Mouse (Mus musculus) hindbrain, embryonic 13.5 days (tissue): Measurements from ENCODE around the gene Dgkg. TPM values are rescaled to one million over a fixed set of nuclear protein-coding genes. Genes with fewer than 3 reads are reported as not detected.

ENCODE experiments used
- ATAC-seq: fragments of 200-750 bp; cut with Nextera tagmentation; 2 replicates; pipeline ENCODE4 v1.8.0; 2017; ENCODE audit warnings: moderate TSS enrichment; ENCODE audit not compliant: low FRiP score
- H3K27ac ChIP-seq: fragments of 300-500 bp; sonication (generic); 2 replicates; pipeline ENCODE4 v1.5.1; 2015; ENCODE audit warnings: inconsistent platforms, mild to moderate bottlenecking, moderate library complexity
- H3K27me3 ChIP-seq: fragments of 300-500 bp; sonication (generic); 2 replicates; pipeline ENCODE4 v1.6.1; 2015; ENCODE audit warnings: mild to moderate bottlenecking, inconsistent platforms
- H3K36me3 ChIP-seq: fragments of 300-500 bp; sonication (generic); 2 replicates; pipeline ENCODE4 v1.6.1; 2015; ENCODE audit warnings: mild to moderate bottlenecking, inconsistent platforms
- H3K4me1 ChIP-seq: fragments of 300-500 bp; sonication (generic); replicated peaks from 2 replicates; pipeline ENCODE4 v1.6.1; 2015; ENCODE audit warnings: inconsistent platforms
- H3K4me2 ChIP-seq: fragments of 300-500 bp; sonication (generic); 2 replicates; pipeline ENCODE4 v1.6.1; 2015; ENCODE audit warnings: inconsistent platforms, mild to moderate bottlenecking, moderate library complexity
- H3K4me3 ChIP-seq: fragments of 300-500 bp; sonication (generic); 2 replicates; pipeline ENCODE4 v1.5.1; 2015; ENCODE audit warnings: mild to moderate bottlenecking, inconsistent platforms
- H3K9ac ChIP-seq: fragments of 300-500 bp; sonication (generic); 2 replicates; pipeline ENCODE4 v1.6.1; 2015; ENCODE audit warnings: mild to moderate bottlenecking, inconsistent platforms
- H3K9me3 ChIP-seq: fragments of 300-500 bp; sonication (generic); 2 replicates; pipeline ENCODE4 v1.6.1; 2016; ENCODE audit warnings: inconsistent platforms
- WGBS: fragments of 180-500 bp; shearing (Covaris S2); methylation state at CpG from one replicate; pipeline ENCODE4 v1.1.7; 2015; 5-methylcytosine and 5-hydroxymethylcytosine counted together
- polyA plus RNA-seq: library from polyadenylated mRNA; unstranded; fragments of >200 nt; fragmentation: Nextera tagmentation; extraction: Ambion mirVana; gene quantifications from 2 replicates; pipeline ENCODE4 v1.2.1, GENCODE M21; 2015

The Dgkg gene
- polyA plus RNA-seq, 1 experiment from 2014 or later: 0.84 TPM

GRCm38 (mm10) chr16:22462220-22462619, 194.8 kb downstream of the Dgkg start:
- Histone ChIP-seq H3K36me3 (no peaks in the 10 kb centered on the region), H3K27ac (no peak overlapping the region), H3K4me1 (no peaks in the 10 kb centered on the region), H3K9ac (no peak overlapping the region), H3K9me3 (no peaks in the 10 kb centered on the region), H3K4me3 (no peak overlapping the region), H3K27me3 (no peaks in the 10 kb centered on the region; the same call in 1 of the 2 replicates), H3K4me2 (no peak overlapping the region)
- no peak for ATAC-seq
- WGBS: 85% methylated on average over 3 of the region's 3 CpGs

DNA sequence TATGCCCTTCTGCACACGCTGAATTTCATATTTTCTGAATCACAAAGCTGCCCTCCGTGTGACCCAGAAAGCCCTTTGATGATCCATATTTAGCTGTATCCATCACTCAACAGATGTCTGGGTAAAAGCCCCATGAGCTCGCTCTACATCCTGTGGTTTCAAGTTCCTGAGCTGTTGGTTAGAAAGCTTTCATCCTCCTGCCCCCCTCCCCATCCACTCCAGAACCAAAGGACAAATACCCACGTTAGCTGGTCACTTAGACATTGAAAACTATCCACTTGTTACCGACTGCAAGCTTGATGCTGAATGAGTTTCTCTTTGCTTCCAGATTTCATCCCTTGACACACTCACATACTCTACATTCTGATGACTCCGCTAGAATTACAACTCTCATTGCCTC, 195.3 kb downstream of the Dgkg start:
- no peaks in the 10 kb centered on the region for H3K36me3 ChIP-seq
- H3K4me3 ChIP-seq: no peak overlapping the region
- H3K9me3 ChIP-seq: no peaks in the 10 kb centered on the region
- H3K27me3 ChIP-seq: no peaks in the 10 kb centered on the region; the same call in 1 of the 2 replicates
- H3K9ac ChIP-seq: no peak overlapping the region
- 75% methylated on average over 6 of the region's 6 CpGs for WGBS
- no peak for ATAC-seq
- no peak overlapping the region for H3K27ac ChIP-seq
- H3K4me1 ChIP-seq: no peaks in the 10 kb centered on the region
- H3K4me2 ChIP-seq: no peak overlapping the region

- Histone ChIP-seq H3K9ac (no peak overlapping the region), H3K4me3 (no peak overlapping the region), H3K36me3 (no peaks in the 10 kb centered on the region), H3K27ac (no peak overlapping the region), H3K4me1 (no peaks in the 10 kb centered on the region), H3K9me3 (no peaks in the 10 kb centered on the region), H3K4me2 (no peak overlapping the region), H3K27me3 (no peaks in the 10 kb centered on the region; the same call in 1 of the 2 replicates)
- WGBS: 73% methylated on average over 1 of the region's 1 CpGs
- no peak for ATAC-seq
Observed at GRCm38 (mm10) chr16:22460960-22461359, 196.1 kb downstream of the Dgkg start.

GRCm38 (mm10) chr16:22452082-22452481, 204.9 kb downstream of the Dgkg start:
- H3K9ac ChIP-seq: no peak overlapping the region
- no peak overlapping the region for H3K27ac ChIP-seq
- ATAC-seq: no peak
- no peaks in the 10 kb centered on the region for H3K36me3 ChIP-seq
- H3K27me3 ChIP-seq: no peaks in the 10 kb centered on the region
- H3K4me2 ChIP-seq: no peak overlapping the region
- no peak overlapping the region for H3K4me3 ChIP-seq
- no peaks in the 10 kb centered on the region for H3K9me3 ChIP-seq
- no peaks in the 10 kb centered on the region for H3K4me1 ChIP-seq
- WGBS: 91% methylated on average over 9 of the region's 9 CpGs

- H3K4me1 ChIP-seq: no peaks in the 10 kb centered on the region
- no peak for ATAC-seq
- no peak overlapping the region for H3K4me3 ChIP-seq
- peaks cover 12% of the 10 kb centered on the region for H3K27me3 ChIP-seq
- WGBS: 78% methylated on average over 6 of the region's 6 CpGs
- no peak overlapping the region for H3K4me2 ChIP-seq
- H3K27ac ChIP-seq: no peak overlapping the region
- no peaks in the 10 kb centered on the region for H3K36me3 ChIP-seq
- no peak overlapping the region for H3K9ac ChIP-seq
- no peaks in the 10 kb centered on the region for H3K9me3 ChIP-seq
Observed at GRCm38 (mm10) chr16:22448093-22448492, 208.9 kb downstream of the Dgkg start.

- H3K9ac ChIP-seq: no peak overlapping the region
- no peak overlapping the region for H3K27ac ChIP-seq
- H3K9me3 ChIP-seq: no peaks in the 10 kb centered on the region
- no peak overlapping the region for H3K4me2 ChIP-seq
- no peak for ATAC-seq
- H3K27me3 ChIP-seq: peaks cover 40% of the 10 kb centered on the region
- H3K4me3 ChIP-seq: no peak overlapping the region
- no peaks in the 10 kb centered on the region for H3K36me3 ChIP-seq
- WGBS: 73% methylated on average over 6 of the region's 6 CpGs
- H3K4me1 ChIP-seq: peaks cover 17% of the 10 kb centered on the region
Observed at GRCm38 (mm10) chr16:22444786-22445185, 212.2 kb downstream of the Dgkg start.

DNA sequence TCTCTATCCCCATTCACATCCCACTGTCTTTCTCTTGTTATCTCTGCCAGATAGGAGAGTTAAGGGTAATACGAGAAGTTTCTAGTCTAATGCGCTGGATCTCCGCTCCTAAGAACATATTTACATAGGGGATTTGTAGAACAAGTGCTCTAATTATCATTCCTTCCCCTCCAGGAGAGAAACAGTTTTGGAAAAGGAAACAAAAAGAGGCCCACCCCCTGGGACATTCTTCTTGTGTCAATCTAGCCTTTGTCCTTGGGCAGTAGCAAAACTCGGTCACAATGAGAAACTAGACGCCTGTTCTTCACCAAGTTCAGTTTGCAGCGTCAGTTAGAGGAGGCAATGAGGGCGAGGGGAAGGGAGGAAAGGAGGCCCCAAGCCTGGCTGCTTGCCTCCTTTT, 214.8 kb downstream of the Dgkg start:
- no peaks in the 10 kb centered on the region for H3K36me3 ChIP-seq
- H3K9me3 ChIP-seq: no peaks in the 10 kb centered on the region
- no peak overlapping the region for H3K27ac ChIP-seq
- 23% methylated on average over 7 of the region's 7 CpGs for WGBS
- H3K9ac ChIP-seq: no peak overlapping the region
- H3K4me2 ChIP-seq: no peak overlapping the region
- H3K4me3 ChIP-seq: no peak overlapping the region
- no peak for ATAC-seq
- peaks cover 31% of the 10 kb centered on the region for H3K4me1 ChIP-seq
- peaks cover 52% of the 10 kb centered on the region for H3K27me3 ChIP-seq

- no peak overlapping the region for H3K27ac ChIP-seq
- no peak overlapping the region for H3K9ac ChIP-seq
- no peak overlapping the region for H3K4me3 ChIP-seq
- H3K4me1 ChIP-seq: peaks cover 31% of the 10 kb centered on the region
- ATAC-seq: no peak
- peaks cover 61% of the 10 kb centered on the region for H3K27me3 ChIP-seq
- no peaks in the 10 kb centered on the region for H3K9me3 ChIP-seq
- 80% methylated on average over 4 of the region's 4 CpGs for WGBS
- H3K36me3 ChIP-seq: no peaks in the 10 kb centered on the region
- H3K4me2 ChIP-seq: no peak overlapping the region
Observed at GRCm38 (mm10) chr16:22441317-22441716, 215.7 kb downstream of the Dgkg start.

GRCm38 (mm10) chr16:22440269-22440668, 216.8 kb downstream of the Dgkg start:
- peak overlapping the region; percentile 49; the same call in 1 of the 2 replicates for H3K27ac ChIP-seq
- H3K27me3 ChIP-seq: peaks cover 71% of the 10 kb centered on the region
- peaks cover 31% of the 10 kb centered on the region for H3K4me1 ChIP-seq
- H3K4me2 ChIP-seq: peak overlapping the region; percentile 100
- ATAC-seq: no peak
- H3K4me3 ChIP-seq: peak overlapping the region; percentile 75
- no peaks in the 10 kb centered on the region for H3K36me3 ChIP-seq
- H3K9me3 ChIP-seq: no peaks in the 10 kb centered on the region
- peak overlapping the region; percentile 51; the same call in 1 of the 2 replicates for H3K9ac ChIP-seq
- whole genome bisulfite sequencing: under 1% methylated on average over 18 of the region's 18 CpGs

DNA sequence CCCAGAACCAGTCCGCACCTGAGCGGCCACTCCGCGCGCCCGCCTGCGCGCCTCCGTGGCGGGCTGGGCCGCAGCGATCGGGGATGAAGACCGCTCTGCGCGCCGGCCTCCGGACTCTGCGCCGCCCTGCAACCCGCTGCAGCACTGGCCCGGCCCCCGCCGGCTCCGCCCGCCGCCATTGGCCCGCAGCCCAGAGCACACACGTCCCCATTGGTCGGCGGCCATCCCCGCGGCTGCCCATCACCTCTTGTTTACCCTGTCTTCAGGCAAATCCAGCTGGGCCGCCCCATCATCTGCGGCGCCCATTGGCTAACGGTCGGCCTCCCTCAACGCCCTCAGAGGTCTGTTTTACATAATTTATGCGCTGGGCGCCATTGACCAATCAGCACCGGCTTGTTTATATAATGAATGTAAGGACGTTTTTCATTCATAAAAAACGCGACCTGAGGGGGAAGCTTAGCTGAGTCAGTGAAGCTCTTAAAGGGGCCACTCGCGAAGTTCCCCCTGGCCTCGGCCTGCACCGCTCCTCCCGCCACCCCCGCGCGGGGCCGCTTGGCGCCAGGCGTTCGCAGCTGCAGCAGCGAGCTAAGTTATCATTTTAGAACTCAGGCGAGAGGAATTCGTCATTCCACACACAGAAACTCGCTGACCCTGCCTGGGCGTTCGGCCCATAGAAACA, 217.4 kb downstream of the Dgkg start, which contains the start of gene Etv5:
Gene Etv5 (minus strand): TSS at position 221 of the 679 bp plus-strand sequence.
- Histone ChIP-seq H3K4me2 (peak within 1 kb of the TSS; percentile 100), H3K36me3 (no peaks in the 10 kb centered on the region), H3K9me3 (no peaks in the 10 kb centered on the region), H3K27me3 (peaks cover 77% of the 10 kb centered on the region), H3K4me3 (peak within 1 kb of the TSS; percentile 75), H3K4me1 (peaks cover 33% of the 10 kb centered on the region), H3K27ac (peak within 1 kb of the TSS; percentile 74), H3K9ac (peak within 1 kb of the TSS; percentile 82)
- WGBS: under 1% methylated on average over 62 of the region's 63 CpGs
- peak; percentile 99 for ATAC-seq

- 0% methylated on average over 59 of the region's 59 CpGs for WGBS
- H3K9me3 ChIP-seq: no peaks in the 10 kb centered on the region
- peak overlapping the region; percentile 100 for H3K4me2 ChIP-seq
- peaks cover 42% of the 10 kb centered on the region for H3K4me1 ChIP-seq
- peak overlapping the region; percentile 74 for H3K27ac ChIP-seq
- no peaks in the 10 kb centered on the region for H3K36me3 ChIP-seq
- ATAC-seq: peak; percentile 50
- peak overlapping the region; percentile 82 for H3K9ac ChIP-seq
- peak overlapping the region; percentile 75 for H3K4me3 ChIP-seq
- H3K27me3 ChIP-seq: peaks cover 78% of the 10 kb centered on the region
Observed at GRCm38 (mm10) chr16:22438441-22439373, 218.3 kb downstream of the Dgkg start.

GRCm38 (mm10) chr16:22436106-22436505, 220.9 kb downstream of the Dgkg start:
- no peak overlapping the region for H3K4me2 ChIP-seq
- no peak for ATAC-seq
- peaks cover 63% of the 10 kb centered on the region for H3K27me3 ChIP-seq
- H3K4me1 ChIP-seq: peaks cover 40% of the 10 kb centered on the region
- no peaks in the 10 kb centered on the region for H3K9me3 ChIP-seq
- no peak overlapping the region for H3K4me3 ChIP-seq
- no peak overlapping the region for H3K9ac ChIP-seq
- no peaks in the 10 kb centered on the region for H3K36me3 ChIP-seq
- H3K27ac ChIP-seq: no peak overlapping the region
- WGBS: 41% methylated on average over 6 of the region's 6 CpGs
